Mouse (Mus musculus) ES-E14 (cell line): Measurements from ENCODE around the gene Trappc6a.

ENCODE experiments used
- CHD2 ChIP-seq: IDR thresholded peaks from 2 replicates; pipeline ENCODE4 v1.6.1; 2014; ENCODE audit warnings: mild to moderate bottlenecking, low read depth, low read length, inconsistent platforms
- HCFC1 ChIP-seq: IDR thresholded peaks from 2 replicates; pipeline ENCODE4 v1.6.1; 2012; ENCODE audit warnings: low read length, inconsistent platforms, borderline replicate concordance; ENCODE audit not compliant: insufficient read depth
- MAFK ChIP-seq: IDR thresholded peaks from 2 replicates; pipeline ENCODE4 v1.6.1; 2014; ENCODE audit warnings: mild to moderate bottlenecking, low read depth, low read length, inconsistent platforms; ENCODE audit not compliant: insufficient read depth
- ZC3H11A ChIP-seq: IDR thresholded peaks from 2 replicates; pipeline ENCODE4 v1.6.1; 2012; ENCODE audit warnings: low read depth, mild to moderate bottlenecking, inconsistent platforms, low read length, borderline replicate concordance
- ZNF384 ChIP-seq: IDR thresholded peaks from 2 replicates; pipeline ENCODE4 v1.6.1; 2012; ENCODE audit warnings: low read depth, low read length, inconsistent platforms

DNA sequence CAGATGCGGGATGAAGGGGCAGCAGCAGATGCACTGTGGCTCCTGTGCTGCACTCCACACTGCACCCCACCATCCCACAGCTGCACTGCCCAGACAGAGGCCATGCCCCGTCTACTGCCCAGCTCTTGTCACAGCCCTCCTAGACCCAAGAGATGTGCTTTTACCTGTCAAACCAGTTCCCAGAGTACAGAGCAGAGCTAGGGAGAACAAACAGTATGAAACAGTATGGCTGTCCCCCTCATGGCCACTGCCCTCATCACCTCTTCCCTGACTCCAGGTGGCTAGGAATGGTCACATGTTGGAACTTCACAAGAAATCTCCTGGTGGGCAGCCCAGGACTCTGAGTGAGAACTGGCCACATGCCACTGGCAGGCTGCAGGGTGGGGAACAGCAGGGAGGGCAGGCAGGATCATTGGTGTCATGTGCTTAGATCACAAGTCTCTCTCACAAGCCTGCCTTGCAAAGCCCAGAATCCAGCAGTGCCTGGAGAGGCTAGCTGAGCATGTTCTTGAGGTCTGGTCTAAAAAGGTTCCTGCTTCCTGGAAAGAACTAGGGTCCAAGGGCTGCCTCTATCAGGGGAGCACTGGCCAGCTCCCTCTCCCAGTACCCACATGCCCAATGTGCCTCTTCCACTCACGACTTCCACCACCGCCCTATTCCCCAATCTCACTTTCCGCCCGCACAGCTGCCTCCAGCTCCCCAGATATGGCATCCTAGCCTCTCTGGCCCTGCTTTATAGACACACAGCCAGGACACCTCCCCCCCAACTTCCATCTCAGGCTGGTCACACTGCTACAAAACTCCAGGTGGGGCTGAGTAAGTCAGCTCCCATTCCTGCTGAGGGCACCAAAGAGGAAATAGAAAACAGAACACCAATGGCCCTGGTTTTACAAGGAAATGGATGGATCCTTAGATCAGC lies 50.0 kb downstream of the Trappc6a start:
- TF ChIP-seq ZNF384 (no peak), ZC3H11A (no peak), CHD2 (no peak), HCFC1 (no peak), MAFK (no peak)
